Mouse (Mus musculus): ENCODE measurements around the gene Idi2. TPM values are rescaled to one million over a fixed set of nuclear protein-coding genes. Genes with fewer than 3 reads are reported as not detected.
"Not testable (repeated sequence)": the region's sequence is repeated elsewhere in the genome, so short reads cannot be mapped to it uniquely, and the experiment has no call there.

The Idi2 gene
- total RNA-seq, 2 experiments from 2014 or later: not detected

DNA sequence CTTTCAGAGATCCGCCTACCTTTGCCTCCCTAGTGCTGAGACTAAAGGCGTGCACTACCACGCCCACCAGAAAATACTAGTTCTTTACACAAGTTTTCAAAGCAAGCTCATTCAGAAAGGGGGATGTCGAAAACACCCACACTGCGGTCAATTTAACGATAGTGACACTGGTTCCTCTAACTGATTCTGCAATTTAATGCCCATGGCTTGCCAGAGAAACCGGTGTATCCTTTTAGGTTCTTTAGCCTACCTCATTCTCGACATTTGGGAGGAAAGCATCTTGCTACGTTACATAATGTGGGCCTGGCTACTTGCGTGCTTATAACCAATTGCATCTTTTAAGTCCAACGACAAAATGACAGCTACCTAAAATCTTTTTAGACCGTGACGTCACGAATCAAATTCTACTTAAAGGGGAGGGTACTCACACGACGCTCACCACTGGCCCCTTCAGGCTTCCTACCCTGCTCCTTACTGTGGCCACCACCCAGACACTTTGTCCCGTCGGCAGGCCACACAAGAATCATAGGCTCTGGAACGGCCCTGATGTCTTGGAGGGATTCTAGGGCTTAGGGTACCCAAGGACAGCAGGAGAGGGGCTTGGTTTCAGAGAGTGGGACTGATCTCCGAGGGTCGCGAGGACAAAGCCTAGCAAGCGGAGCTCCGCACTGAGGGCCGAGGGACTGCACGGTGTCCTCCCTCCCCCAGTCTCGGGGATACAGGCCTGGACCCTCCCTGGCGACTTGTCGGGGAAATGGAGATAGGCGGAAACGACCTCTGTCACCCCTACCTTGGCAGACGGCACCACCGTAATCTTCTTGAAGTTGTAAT lies 42.7 kb downstream of the Idi2 start:
- peak; percentile 19 for ATAC-seq (replicated peaks; ENCODE audit: low FRiP score, poor library complexity, severe bottlenecking)

DNA sequence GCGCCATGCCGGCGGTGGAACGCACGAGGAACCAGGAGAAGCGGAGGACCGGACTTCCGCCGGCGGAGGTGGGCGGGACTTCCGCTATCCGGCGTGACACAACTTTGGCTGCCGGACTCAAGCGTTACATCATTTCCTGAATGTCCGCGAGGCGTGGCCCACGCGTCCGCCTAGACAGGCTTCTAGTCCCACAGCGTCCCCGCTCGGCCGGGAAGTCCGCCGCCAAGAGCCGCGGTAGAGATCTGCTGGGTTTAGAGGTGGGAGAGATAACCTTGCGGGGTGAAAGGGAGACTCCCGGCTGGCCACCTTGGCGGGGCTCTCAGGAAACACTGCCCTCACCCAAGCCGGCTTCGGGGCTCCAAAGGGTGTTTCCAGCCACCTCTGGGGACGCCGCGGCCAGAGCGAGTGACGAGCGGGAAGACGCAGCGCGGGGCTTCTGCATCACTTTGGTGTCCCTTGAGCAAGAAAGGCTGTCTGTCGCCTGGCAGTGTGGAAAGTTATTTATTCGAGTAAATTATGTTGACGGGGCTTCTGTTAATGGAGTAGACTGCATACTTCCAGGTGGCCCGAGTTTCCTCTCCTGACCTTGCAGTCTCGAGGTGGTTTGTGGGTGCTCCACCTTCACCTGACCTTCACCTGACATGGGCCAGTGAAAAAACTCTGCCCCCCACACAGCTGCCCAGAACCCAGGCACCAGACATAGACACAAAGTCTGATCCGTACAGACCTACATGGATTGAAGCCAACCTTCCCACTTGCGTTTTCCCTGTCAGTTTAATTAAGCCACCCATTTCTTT lies 43.5 kb downstream of the Idi2 start, which contains the start of gene Gtpbp4:
Gene Gtpbp4 (minus strand): TSS at position 94 of the 797 bp plus-strand sequence.
- ATAC-seq (replicated peaks; ENCODE audit: low FRiP score, poor library complexity, severe bottlenecking): peak; percentile 97

DNA sequence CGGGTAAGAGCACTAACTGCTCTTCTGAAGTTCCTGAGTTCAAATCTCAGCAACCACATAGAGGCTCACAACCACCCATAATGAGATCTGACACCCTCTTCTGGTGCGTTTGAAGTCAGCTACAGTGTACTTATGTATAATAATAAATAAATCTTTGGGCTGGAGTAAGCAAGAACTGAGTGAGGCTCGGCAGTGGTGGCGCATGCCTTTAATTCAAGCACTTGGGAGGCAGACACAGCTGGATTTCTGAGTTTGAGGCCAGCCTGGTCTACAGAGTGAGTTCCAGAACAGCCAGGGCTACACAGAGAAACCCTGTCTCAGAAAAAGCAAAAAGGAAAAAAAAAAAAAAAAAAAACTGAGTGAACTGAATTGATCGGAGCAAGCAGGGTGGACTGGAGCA lies 44.6 kb downstream of the Idi2 start:
- ATAC-seq (replicated peaks; ENCODE audit: low FRiP score, poor library complexity, severe bottlenecking): not testable (repeated sequence)

DNA sequence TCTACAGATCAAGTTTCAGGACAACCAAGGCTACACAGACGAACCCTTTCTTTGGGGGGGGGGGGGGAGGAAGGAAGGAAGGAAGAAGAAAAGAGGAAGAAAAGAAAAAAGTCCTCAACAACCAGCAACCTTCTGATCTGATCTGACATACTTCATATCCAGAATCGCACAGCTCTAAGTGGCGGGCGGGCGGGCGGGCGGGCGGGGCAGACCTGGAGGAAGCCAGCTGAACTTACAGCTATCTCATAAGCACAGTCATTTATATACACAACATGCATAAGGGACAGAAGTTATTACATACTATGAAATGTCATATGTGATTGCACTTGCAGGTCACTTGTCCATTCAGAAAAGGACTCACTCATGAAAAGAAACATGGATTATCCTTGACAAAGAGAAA lies 46.8 kb downstream of the Idi2 start:
- 0 out of 2 replicates have a peak, but pooled peaks have one; percentile 40 for ATAC-seq (replicated peaks; ENCODE audit: low FRiP score, poor library complexity, severe bottlenecking)

DNA sequence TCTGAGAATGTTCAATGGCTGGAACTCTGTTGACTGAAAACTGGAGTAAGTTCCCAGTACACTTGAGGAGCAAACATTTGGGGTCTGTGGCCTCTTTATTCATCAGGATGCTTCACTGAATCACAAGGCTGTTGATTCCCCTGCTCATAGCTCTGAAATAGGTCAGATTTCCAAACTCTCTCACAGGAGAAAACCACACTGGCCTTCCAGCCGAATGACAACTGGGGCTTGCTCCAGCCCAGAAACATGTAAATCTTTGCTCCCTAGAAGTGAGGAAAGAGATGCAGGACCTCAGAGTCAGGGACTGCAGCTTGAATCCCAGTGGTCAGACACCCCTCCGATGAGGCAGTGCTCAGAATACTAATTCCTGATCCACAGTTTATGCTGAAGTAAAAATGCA lies 50.6 kb downstream of the Idi2 start:
- no peak for ATAC-seq (replicated peaks; ENCODE audit: low FRiP score, poor library complexity, severe bottlenecking)

Other genes starting within 250 kb of the Idi2 start
- gene Wdr37, start 81.0 kb upstream of the Idi2 start, total RNA-seq (2015; ENCODE audit: low replicate concordance): 11.3 and 20.9 TPM in 2 replicates
- gene Wdr37, start 81.0 kb upstream of the Idi2 start, total RNA-seq (2017; ENCODE audit: low replicate concordance): 12.3 and 21.3 TPM in 2 replicates
- 5.8 and 10.0 TPM in 2 replicates for gene Idi1, start 67.4 kb upstream of the Idi2 start, total RNA-seq (2015; ENCODE audit: low replicate concordance)
- gene Idi1, start 67.4 kb upstream of the Idi2 start, total RNA-seq (2017; ENCODE audit: low replicate concordance): 6.1 and 8.0 TPM in 2 replicates
- not detected in 2 replicates for gene Gm9745, start 4.6 kb upstream of the Idi2 start, total RNA-seq (2015; ENCODE audit: low replicate concordance)
- not detected in 2 replicates for gene Gm9745, start 4.6 kb upstream of the Idi2 start, total RNA-seq (2017; ENCODE audit: low replicate concordance)
- gene Gtpbp4, start 43.2 kb downstream of the Idi2 start, total RNA-seq (2015; ENCODE audit: low replicate concordance): 15.9 and 28.0 TPM in 2 replicates
- 14.8 and 15.8 TPM in 2 replicates for gene Gtpbp4, start 43.2 kb downstream of the Idi2 start, total RNA-seq (2017; ENCODE audit: low replicate concordance)
- 29.7 and 44.6 TPM in 2 replicates for gene Larp4b, start 141.0 kb downstream of the Idi2 start, total RNA-seq (2015; ENCODE audit: low replicate concordance)
- gene Larp4b, start 141.0 kb downstream of the Idi2 start, total RNA-seq (2017; ENCODE audit: low replicate concordance): 39.0 and 42.0 TPM in 2 replicates